Comparison of ENCODE assay signal across 18 mouse cellular contexts in the genomic region with DNA sequence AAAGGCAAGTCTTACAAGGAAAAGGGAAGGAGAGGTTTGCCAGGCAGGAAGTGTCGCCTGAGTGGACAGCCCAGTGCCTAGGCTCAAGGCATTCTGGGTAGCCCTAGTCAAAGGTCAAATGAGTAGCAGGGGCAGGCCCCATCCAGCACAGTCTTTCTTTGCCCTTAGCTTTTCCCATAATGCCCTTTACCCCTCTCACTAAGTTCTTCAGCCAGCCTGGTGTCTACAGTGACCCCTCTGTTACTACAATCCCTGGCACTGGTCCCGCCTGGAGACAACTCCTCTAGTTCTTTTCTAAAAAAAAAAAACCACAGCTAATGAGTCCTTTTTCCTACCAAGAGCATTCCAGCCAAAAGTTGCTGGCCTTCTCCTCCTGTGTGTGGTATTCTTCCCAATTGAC.
DNase-seq lines count a peak whose midpoint lies in the region; ATAC-seq lines count a peak whose summit lies in the region.
"Had no signal": no experiment of that assay in that cellular context is flagged by ENCODE, and none has a peak within 500 bp of the region (broad histone marks: within the 10 kb centered on the region; RNA-seq: fewer than 3 reads in every experiment).

No protein-coding gene starts in this region.

- H3K9ac ChIP-seq in hindbrain, embryonic 13.5 days: no peak overlapping the region
- H3K9ac ChIP-seq in hindbrain, embryonic 14.5 days: no peak overlapping the region
- H3K9ac ChIP-seq: forebrain, postnatal 0 days; heart, embryonic 13.5 days; hindbrain, embryonic 15.5 days; limb, embryonic 12.5 days; liver, embryonic 15.5 days had no signal

- H3K4me3 ChIP-seq in hindbrain, embryonic 13.5 days: no peak overlapping the region
- no peak overlapping the region for H3K4me3 ChIP-seq in hindbrain, embryonic 14.5 days (replicated peaks; ENCODE audit: low read length)
- H3K4me3 ChIP-seq: forebrain, embryonic 10.5 days; heart, embryonic 13.5 days; hindbrain, embryonic 15.5 days; limb, embryonic 12.5 days; liver, embryonic 15.5 days had no signal

- H3K4me1 ChIP-seq in hindbrain, embryonic 13.5 days (replicated peaks): peaks cover 30% of the 10 kb centered on the region
- H3K4me1 ChIP-seq in hindbrain, embryonic 14.5 days (replicated peaks; ENCODE audit: control insufficient read depth, insufficient read depth, low read length): 0 out of 2 replicates have a peak, but pooled peaks cover 9% of the 10 kb centered on the region
- H3K4me1 ChIP-seq: forebrain, embryonic 10.5 days; heart, embryonic 13.5 days had no signal

- ATAC-seq in hindbrain, embryonic 13.5 days (ENCODE audit: low FRiP score): no peak
- ATAC-seq in hindbrain, embryonic 14.5 days (ENCODE audit: low FRiP score): no peak
- ATAC-seq: forebrain, postnatal 0 days; midbrain, embryonic 16.5 days had no signal

- peak overlapping the region; percentile 14; the same call in 1 of the 2 replicates for H3K27ac ChIP-seq in hindbrain, embryonic 13.5 days
- H3K27ac ChIP-seq in hindbrain, embryonic 14.5 days: no peak overlapping the region
- H3K27ac ChIP-seq: forebrain, embryonic 10.5 days; heart, embryonic 13.5 days; hindbrain, embryonic 15.5 days; limb, embryonic 12.5 days; liver, embryonic 15.5 days had no signal

- WGBS in hindbrain, embryonic 13.5 days: 81% methylated on average over 2 of the region's 2 CpGs
- WGBS in hindbrain, embryonic 14.5 days: 89% methylated on average over 2 of the region's 2 CpGs

- H3K9me3 ChIP-seq in hindbrain, embryonic 13.5 days: no peaks in the 10 kb centered on the region
- H3K9me3 ChIP-seq in hindbrain, embryonic 14.5 days (ENCODE audit: control insufficient read depth, low read length): no peaks in the 10 kb centered on the region
- H3K9me3 ChIP-seq: forebrain, embryonic 10.5 days; heart, embryonic 13.5 days; hindbrain, embryonic 15.5 days; limb, embryonic 12.5 days; liver, embryonic 15.5 days had no signal

- intact Hi-C loops in left cerebral cortex, postnatal 4 days (cut with DNase I): no loop called here
- intact Hi-C loops in left cerebral cortex, postnatal 14 days (cut with DNase I): no loop called here

- no peaks in the 10 kb centered on the region for H3K36me3 ChIP-seq in hindbrain, embryonic 13.5 days
- no peaks in the 10 kb centered on the region for H3K36me3 ChIP-seq in hindbrain, embryonic 14.5 days (replicated peaks; ENCODE audit: control insufficient read depth, insufficient read depth)
- H3K36me3 ChIP-seq: forebrain, embryonic 10.5 days; heart, embryonic 13.5 days; hindbrain, embryonic 15.5 days; limb, embryonic 12.5 days; liver, embryonic 15.5 days had no signal

- no peak for DNase-seq in hindbrain, embryonic 14.5 days (ENCODE audit: low spot score)
- DNase-seq in left cerebral cortex, postnatal 4 days: peak; percentile 45
- no peak for DNase-seq in left cerebral cortex, postnatal 14 days (ENCODE audit: low spot score in 2 of 2)
- DNase-seq in testis, postnatal 10 days (ENCODE audit: low spot score): peak; percentile 55
- DNase-seq in testis, postnatal 14 days (ENCODE audit: low spot score): no peak
- no peak for DNase-seq in thymus, adult 18-20 months
- DNase-seq: adrenal gland, postnatal 25 days; cerebellum, adult 18-20 months; forebrain, postnatal 0 days; heart, adult 11 months; thymus, postnatal 36 days had no signal

- H3K4me2 ChIP-seq in hindbrain, embryonic 13.5 days: no peak overlapping the region
- H3K4me2 ChIP-seq in hindbrain, embryonic 14.5 days (replicated peaks): no peak overlapping the region
- H3K4me2 ChIP-seq: heart, embryonic 13.5 days; hindbrain, embryonic 15.5 days; limb, embryonic 12.5 days; liver, embryonic 15.5 days had no signal

- H3K27me3 ChIP-seq in hindbrain, embryonic 13.5 days: 0 out of 2 replicates have a peak, but pooled peaks cover 3% of the 10 kb centered on the region
- H3K27me3 ChIP-seq in hindbrain, embryonic 14.5 days (ENCODE audit: control insufficient read depth, insufficient read depth, low read length): no peaks in the 10 kb centered on the region
- H3K27me3 ChIP-seq: hindbrain, embryonic 15.5 days had no signal

Comparison
In these comparisons a context has a peak if more than half of its experiments do, and no peak if none do; other contexts are left out.
1. DNase-seq: peak in left cerebral cortex, postnatal 4 days (single experiment) and testis, postnatal 10 days (single experiment); none in hindbrain, embryonic 14.5 days (single experiment), left cerebral cortex, postnatal 14 days (0 of 2), testis, postnatal 14 days (single experiment) and thymus, adult 18-20 months (0 of 2).